Mouse (Mus musculus): ENCODE measurements around the gene Grin2c. TPM values are rescaled to one million over a fixed set of nuclear protein-coding genes. Genes with fewer than 3 reads are reported as not detected.

Grin2c gene
- polyA plus RNA-seq, 1 experiment from 2014 or later = 0.05 TPM

GRCm38 (mm10) chr11:115271481-115271880, 4.4 kb upstream of the Grin2c start:
- peaks cover 26% of the 10 kb centered on the region for H3K4me1 ChIP-seq (ENCODE audit: control insufficient read depth, low read depth, low read length)
- ATAC-seq (ENCODE audit: low read depth) = no peak
- H3K27ac ChIP-seq (ENCODE audit: low read length) = no peak overlapping the region
- no peak overlapping the region for H3K9ac ChIP-seq (ENCODE audit: low read depth, low read length)
- H3K36me3 ChIP-seq (ENCODE audit: control insufficient read depth, insufficient read depth) = no peaks in the 10 kb centered on the region
- H3K4me2 ChIP-seq (ENCODE audit: low read depth, low read length) = no peak overlapping the region
- no peaks in the 10 kb centered on the region for H3K9me3 ChIP-seq (replicated peaks; ENCODE audit: control insufficient read depth, low read length)
- peaks cover 21% of the 10 kb centered on the region for H3K27me3 ChIP-seq (ENCODE audit: control insufficient read depth, insufficient read depth, low read depth, low read length)
- WGBS (ENCODE audit: insufficient replicate concordance) = 60% methylated on average over 10 of the region's 10 CpGs
- no peak overlapping the region for H3K4me3 ChIP-seq (ENCODE audit: low read depth, low read length)

GRCm38 (mm10) chr11:115271052-115271451, 4.0 kb upstream of the Grin2c start:
- Histone ChIP-seq H3K27ac (ENCODE audit: low read length) (no peak overlapping the region), H3K27me3 (ENCODE audit: control insufficient read depth, insufficient read depth, low read depth, low read length) (peaks cover 25% of the 10 kb centered on the region), H3K4me1 (ENCODE audit: control insufficient read depth, low read depth, low read length) (peaks cover 22% of the 10 kb centered on the region), H3K4me2 (ENCODE audit: low read depth, low read length) (no peak overlapping the region), H3K4me3 (ENCODE audit: low read depth, low read length) (no peak overlapping the region), H3K9ac (ENCODE audit: low read depth, low read length) (no peak overlapping the region), H3K36me3 (ENCODE audit: control insufficient read depth, insufficient read depth) (no peaks in the 10 kb centered on the region), H3K9me3 (replicated peaks; ENCODE audit: control insufficient read depth, low read length) (no peaks in the 10 kb centered on the region)
- whole genome bisulfite sequencing (ENCODE audit: insufficient replicate concordance) = 70% methylated on average over 9 of the region's 9 CpGs
- ATAC-seq (ENCODE audit: low read depth) = no peak

GRCm38 (mm10) chr11:115270148-115270861, 3.3 kb upstream of the Grin2c start:
- WGBS (ENCODE audit: insufficient replicate concordance) = 37% methylated on average over 19 of the region's 19 CpGs
- Histone ChIP-seq H3K4me2 (ENCODE audit: low read depth, low read length) (no peak overlapping the region), H3K4me3 (ENCODE audit: low read depth, low read length) (no peak overlapping the region), H3K27ac (ENCODE audit: low read length) (no peak overlapping the region), H3K36me3 (ENCODE audit: control insufficient read depth, insufficient read depth) (no peaks in the 10 kb centered on the region), H3K4me1 (ENCODE audit: control insufficient read depth, low read depth, low read length) (peaks cover 15% of the 10 kb centered on the region), H3K27me3 (ENCODE audit: control insufficient read depth, insufficient read depth, low read depth, low read length) (peaks cover 32% of the 10 kb centered on the region), H3K9me3 (replicated peaks; ENCODE audit: control insufficient read depth, low read length) (no peaks in the 10 kb centered on the region), H3K9ac (ENCODE audit: low read depth, low read length) (no peak overlapping the region)
- ATAC-seq (ENCODE audit: low read depth) = no peak

GRCm38 (mm10) chr11:115269330-115270066, 2.5 kb upstream of the Grin2c start:
- Histone ChIP-seq H3K4me1 (ENCODE audit: control insufficient read depth, low read depth, low read length) (peaks cover 11% of the 10 kb centered on the region), H3K4me3 (ENCODE audit: low read depth, low read length) (no peak overlapping the region), H3K9ac (ENCODE audit: low read depth, low read length) (no peak overlapping the region), H3K36me3 (ENCODE audit: control insufficient read depth, insufficient read depth) (no peaks in the 10 kb centered on the region), H3K27ac (ENCODE audit: low read length) (no peak overlapping the region), H3K27me3 (ENCODE audit: control insufficient read depth, insufficient read depth, low read depth, low read length) (peaks cover 39% of the 10 kb centered on the region), H3K4me2 (ENCODE audit: low read depth, low read length) (no peak overlapping the region), H3K9me3 (replicated peaks; ENCODE audit: control insufficient read depth, low read length) (no peaks in the 10 kb centered on the region)
- ATAC-seq (ENCODE audit: low read depth) = no peak
- 77% methylated on average over 27 of the region's 27 CpGs for WGBS (ENCODE audit: insufficient replicate concordance)

GRCm38 (mm10) chr11:115267958-115268357, 915 bp upstream of the Grin2c start:
- Histone ChIP-seq H3K27me3 (ENCODE audit: control insufficient read depth, insufficient read depth, low read depth, low read length) (peaks cover 50% of the 10 kb centered on the region), H3K4me1 (ENCODE audit: control insufficient read depth, low read depth, low read length) (peaks cover 5% of the 10 kb centered on the region), H3K4me2 (ENCODE audit: low read depth, low read length) (no peak overlapping the region), H3K9ac (ENCODE audit: low read depth, low read length) (no peak overlapping the region), H3K4me3 (ENCODE audit: low read depth, low read length) (no peak overlapping the region), H3K9me3 (replicated peaks; ENCODE audit: control insufficient read depth, low read length) (no peaks in the 10 kb centered on the region), H3K27ac (ENCODE audit: low read length) (no peak overlapping the region), H3K36me3 (ENCODE audit: control insufficient read depth, insufficient read depth) (no peaks in the 10 kb centered on the region)
- ATAC-seq (ENCODE audit: low read depth) = no peak
- WGBS (ENCODE audit: insufficient replicate concordance) = 67% methylated on average over 11 of the region's 11 CpGs

GRCm38 (mm10) chr11:115266400-115266778, 654 bp downstream of the Grin2c start:
- H3K27ac ChIP-seq (ENCODE audit: low read length) = no peak overlapping the region
- 5% methylated on average over 22 of the region's 22 CpGs for WGBS (ENCODE audit: insufficient replicate concordance)
- peaks cover 5% of the 10 kb centered on the region for H3K4me1 ChIP-seq (ENCODE audit: control insufficient read depth, low read depth, low read length)
- no peak overlapping the region for H3K9ac ChIP-seq (ENCODE audit: low read depth, low read length)
- peaks cover 53% of the 10 kb centered on the region for H3K27me3 ChIP-seq (ENCODE audit: control insufficient read depth, insufficient read depth, low read depth, low read length)
- H3K9me3 ChIP-seq (replicated peaks; ENCODE audit: control insufficient read depth, low read length) = no peaks in the 10 kb centered on the region
- H3K36me3 ChIP-seq (ENCODE audit: control insufficient read depth, insufficient read depth) = no peaks in the 10 kb centered on the region
- ATAC-seq (ENCODE audit: low read depth) = no peak
- H3K4me3 ChIP-seq (ENCODE audit: low read depth, low read length) = no peak overlapping the region; the same call in 1 of the 2 replicates
- no peak overlapping the region for H3K4me2 ChIP-seq (ENCODE audit: low read depth, low read length)

GRCm38 (mm10) chr11:115265771-115266399, 1.2 kb downstream of the Grin2c start:
- no peaks in the 10 kb centered on the region for H3K36me3 ChIP-seq (ENCODE audit: control insufficient read depth, insufficient read depth)
- peaks cover 54% of the 10 kb centered on the region for H3K27me3 ChIP-seq (ENCODE audit: control insufficient read depth, insufficient read depth, low read depth, low read length)

GRCm38 (mm10) chr11:115264862-115265668, 2.0 kb downstream of the Grin2c start:
- H3K4me2 ChIP-seq (ENCODE audit: low read depth, low read length) = no peak overlapping the region
- 9% methylated on average over 39 of the region's 39 CpGs for WGBS (ENCODE audit: insufficient replicate concordance)
- H3K36me3 ChIP-seq (ENCODE audit: control insufficient read depth, insufficient read depth) = no peaks in the 10 kb centered on the region
- peaks cover 56% of the 10 kb centered on the region for H3K27me3 ChIP-seq (ENCODE audit: control insufficient read depth, insufficient read depth, low read depth, low read length)
- H3K4me1 ChIP-seq (ENCODE audit: control insufficient read depth, low read depth, low read length) = peaks cover 5% of the 10 kb centered on the region
- no peak overlapping the region for H3K9ac ChIP-seq (ENCODE audit: low read depth, low read length)
- ATAC-seq (ENCODE audit: low read depth) = no peak
- no peaks in the 10 kb centered on the region for H3K9me3 ChIP-seq (replicated peaks; ENCODE audit: control insufficient read depth, low read length)
- no peak overlapping the region for H3K4me3 ChIP-seq (ENCODE audit: low read depth, low read length)
- no peak overlapping the region for H3K27ac ChIP-seq (ENCODE audit: low read length)

More at GRCm38 (mm10) chr11:115265771-115266399, 1.2 kb downstream of the Grin2c start:
- H3K4me1 ChIP-seq (ENCODE audit: control insufficient read depth, low read depth, low read length) = peaks cover 5% of the 10 kb centered on the region
- H3K4me3 ChIP-seq (ENCODE audit: low read depth, low read length) = no peak overlapping the region
- H3K4me2 ChIP-seq (ENCODE audit: low read depth, low read length) = no peak overlapping the region
- H3K9ac ChIP-seq (ENCODE audit: low read depth, low read length) = no peak overlapping the region
- ATAC-seq (ENCODE audit: low read depth) = no peak
- H3K27ac ChIP-seq (ENCODE audit: low read length) = no peak overlapping the region
- no peaks in the 10 kb centered on the region for H3K9me3 ChIP-seq (replicated peaks; ENCODE audit: control insufficient read depth, low read length)
- 3% methylated on average over 20 of the region's 20 CpGs for whole genome bisulfite sequencing (ENCODE audit: insufficient replicate concordance)

Measured in liver, embryonic 16.5 days (tissue).